Mouse (Mus musculus) urinary bladder, adult 2 months (tissue): ENCODE results near the gene Znrf4. TPM values are rescaled to one million over a fixed set of nuclear protein-coding genes. Genes with fewer than 3 reads are reported as not detected.

ENCODE experiments used
- DNase-seq: peaks from one replicate; pipeline ENCODE4 v3.0.0; 2022; ENCODE audit warnings: low spot score
- polyA plus RNA-seq: library from polyadenylated mRNA; depleted of rRNA; stranded (reverse); fragments of >200 nt; gene quantifications from 2 replicates; pipeline ENCODE4 v1.2.3, GENCODE M21; 2012

The Znrf4 gene
- polyA plus RNA-seq, 1 experiment = not detected

GRCm38 (mm10) chr17:56490438-56491152, 21.6 kb downstream of the Znrf4 start:
- DNase-seq = no peak

DNA sequence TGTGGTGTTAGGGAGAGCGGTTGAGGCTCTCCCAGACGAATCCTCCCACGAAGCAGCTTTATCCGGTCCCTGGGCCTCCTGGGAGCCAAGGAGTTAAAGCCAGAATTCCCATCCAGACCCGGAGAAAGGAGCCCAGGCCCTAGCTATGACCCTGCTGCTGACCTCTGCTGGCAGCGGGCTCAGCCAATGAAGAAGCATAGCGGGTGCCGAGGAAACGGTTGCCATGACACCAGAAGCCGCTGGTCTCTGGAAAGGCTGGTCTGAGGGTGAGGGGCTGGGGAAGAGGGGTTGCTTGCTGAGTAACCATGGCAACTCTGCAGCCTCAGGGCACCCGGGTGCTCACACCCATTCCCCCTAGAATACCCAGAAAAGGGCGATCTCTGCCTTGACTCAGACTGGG, 24.2 kb downstream of the Znrf4 start:
- no peak for DNase-seq

- DNase-seq = no peak
Observed at GRCm38 (mm10) chr17:56487441-56487888, 24.8 kb downstream of the Znrf4 start.

- DNase-seq = no peak
Observed at GRCm38 (mm10) chr17:56485926-56486325, 26.3 kb downstream of the Znrf4 start.

- DNase-seq = no peak
Observed at GRCm38 (mm10) chr17:56485118-56485517, 27.1 kb downstream of the Znrf4 start.

DNA sequence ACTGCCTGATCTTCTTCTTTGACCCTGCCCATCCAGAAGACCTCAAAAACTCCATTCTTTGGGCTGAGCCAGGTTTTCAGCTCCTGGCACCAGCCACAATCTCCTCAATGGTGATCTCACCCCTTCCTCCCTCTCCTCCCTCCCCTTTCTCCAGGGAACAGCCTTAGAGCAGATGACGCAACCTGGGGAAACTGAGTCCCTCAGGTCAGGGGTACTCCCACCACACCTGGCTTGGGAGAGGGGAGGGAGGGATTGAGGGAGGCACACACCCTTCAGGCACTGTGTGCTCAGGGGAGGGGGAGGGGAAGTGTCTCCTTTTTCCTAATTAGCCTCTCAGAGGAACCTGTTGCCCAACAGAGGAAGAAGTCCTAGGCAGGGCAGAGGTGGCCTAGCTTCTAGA, 29.6 kb downstream of the Znrf4 start:
- DNase-seq = no peak

- DNase-seq = no peak
Observed at GRCm38 (mm10) chr17:56479358-56479757, 32.9 kb downstream of the Znrf4 start.

- DNase-seq = no peak
Observed at GRCm38 (mm10) chr17:56478191-56478611, 34.0 kb downstream of the Znrf4 start.

- DNase-seq = no peak
Observed at GRCm38 (mm10) chr17:56477191-56477818, 34.9 kb downstream of the Znrf4 start.

GRCm38 (mm10) chr17:56476402-56476752, 35.9 kb downstream of the Znrf4 start, which contains the start of gene Ptprs:
TSS of gene Ptprs (minus strand) at chr17:56476483.
- DNase-seq = peak; percentile 82

GRCm38 (mm10) chr17:56475584-56476401, 36.4 kb downstream of the Znrf4 start:
- no peak for DNase-seq

DNA sequence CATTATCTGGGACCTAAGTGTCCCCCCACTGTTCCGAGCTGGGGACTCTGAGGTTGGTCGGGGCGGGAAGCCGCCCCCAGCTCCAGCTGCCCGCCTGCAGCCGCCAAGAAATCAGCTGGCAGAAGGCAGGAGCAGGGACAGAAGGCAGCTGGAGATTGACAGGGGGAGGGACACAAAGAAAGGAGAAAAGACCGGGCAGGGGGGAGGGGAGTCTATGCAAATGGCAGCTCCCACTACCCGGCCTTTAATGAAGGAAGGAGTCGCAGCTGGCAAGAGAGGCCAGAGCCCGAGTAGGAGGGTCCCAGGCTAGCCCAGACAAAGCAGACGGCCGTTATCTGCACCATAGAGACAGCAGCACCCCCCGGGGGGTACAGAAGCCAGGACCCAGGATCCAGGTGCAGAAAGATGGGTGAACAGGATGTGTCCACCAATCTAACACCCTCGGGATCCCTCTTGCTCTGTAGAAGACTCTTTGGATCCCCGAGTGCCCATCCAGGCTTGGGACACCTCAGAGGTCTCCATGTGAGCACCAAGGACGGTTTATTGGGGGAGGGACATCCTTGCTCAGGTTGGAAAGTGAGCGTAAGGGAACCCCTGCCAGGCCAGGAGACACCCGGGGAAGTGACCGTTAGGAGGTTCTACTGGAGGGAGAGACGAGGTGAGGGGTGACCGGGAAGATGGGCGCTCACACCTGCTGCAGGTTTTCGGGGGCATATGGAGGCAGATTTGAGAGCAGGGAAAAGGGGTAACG, 37.2 kb downstream of the Znrf4 start:
- DNase-seq = no peak

GRCm38 (mm10) chr17:56474311-56474830, 37.9 kb downstream of the Znrf4 start:
- no peak for DNase-seq

DNA sequence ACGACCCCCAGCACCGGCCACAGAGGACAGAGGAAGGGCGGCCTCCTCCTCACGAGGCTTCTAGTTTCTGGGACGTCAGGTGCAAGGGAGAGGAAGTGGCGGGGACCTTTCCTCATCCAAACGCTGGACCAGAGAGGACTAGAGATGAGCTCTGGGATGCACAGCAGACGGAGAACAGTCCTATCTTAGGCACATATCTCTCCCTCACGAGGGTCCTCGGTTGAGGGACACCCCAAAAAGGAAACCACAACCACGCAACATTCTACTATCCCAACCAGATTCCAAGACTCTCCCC, 38.7 kb downstream of the Znrf4 start:
- DNase-seq = no peak

DNA sequence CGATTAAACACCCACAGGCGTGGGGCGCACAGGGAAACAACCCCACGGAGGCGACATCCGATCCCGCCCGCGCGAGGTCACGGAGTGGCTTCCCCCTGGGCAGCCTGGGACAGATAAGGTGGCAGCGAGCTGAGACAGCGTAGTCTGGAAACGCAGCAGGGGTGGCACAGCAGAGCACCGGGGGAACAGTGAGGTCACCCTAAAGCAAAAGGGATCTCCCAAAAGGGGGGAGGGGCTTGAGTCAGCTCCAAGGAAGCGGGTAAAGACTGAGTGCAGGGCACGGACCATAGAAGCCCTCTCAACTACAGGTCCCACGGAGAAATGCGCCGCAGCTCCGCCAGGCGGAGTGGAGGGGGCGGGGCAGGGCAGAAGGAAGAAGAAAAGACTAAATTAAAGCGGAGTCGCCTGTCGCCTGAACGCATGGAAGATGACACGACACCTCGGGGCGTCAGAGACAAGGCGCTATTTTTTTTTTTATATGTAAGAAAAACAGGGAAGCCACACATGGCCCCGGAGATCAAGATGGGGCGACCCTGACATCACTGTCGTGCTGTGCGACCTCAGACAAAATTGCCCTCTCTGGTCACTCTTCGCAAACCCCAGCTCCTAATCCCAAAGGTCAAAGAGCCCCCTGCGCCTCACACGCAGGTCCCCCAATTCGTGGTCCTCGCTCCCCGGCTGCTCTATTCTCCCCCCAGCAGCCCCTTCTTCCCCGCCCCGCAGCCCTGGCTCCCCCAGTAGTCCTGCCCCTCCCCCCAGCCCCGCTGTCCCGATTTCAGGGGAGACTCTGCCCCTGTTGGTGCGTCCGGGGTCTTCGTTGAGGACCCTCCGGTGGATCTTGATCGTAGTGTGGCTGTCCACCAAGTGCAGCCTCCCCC, 39.3 kb downstream of the Znrf4 start:
- no peak for DNase-seq

- DNase-seq = no peak
Observed at GRCm38 (mm10) chr17:56472121-56472520, 40.1 kb downstream of the Znrf4 start.

- DNase-seq = no peak
Observed at GRCm38 (mm10) chr17:56471136-56471535, 41.1 kb downstream of the Znrf4 start.

GRCm38 (mm10) chr17:56470571-56470970, 41.7 kb downstream of the Znrf4 start:
- DNase-seq = no peak

DNA sequence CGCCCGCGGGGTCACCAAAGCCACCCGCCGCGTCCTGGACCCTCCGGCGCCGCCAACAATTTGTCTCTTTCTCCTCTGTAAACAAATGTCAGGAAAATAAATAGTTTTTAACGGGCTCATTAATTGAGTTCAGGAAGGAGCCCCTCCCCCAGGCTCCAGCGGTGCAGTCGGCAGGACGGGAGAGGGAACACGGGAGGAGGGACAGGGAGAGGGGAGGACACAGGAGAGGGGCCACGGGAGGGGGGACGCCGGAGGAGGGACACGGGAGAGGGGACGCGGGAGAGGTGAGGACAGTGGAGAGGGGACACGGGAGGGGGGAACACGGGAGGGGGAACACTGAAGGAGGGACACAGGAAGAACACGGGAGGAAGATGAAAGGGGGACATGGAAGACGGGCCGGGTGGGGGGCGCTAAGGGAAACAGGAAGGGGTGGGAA, 42.2 kb downstream of the Znrf4 start:
- no peak for DNase-seq

- DNase-seq = no peak
Observed at GRCm38 (mm10) chr17:56469275-56469674, 43.0 kb downstream of the Znrf4 start.

- DNase-seq = no peak
Observed at GRCm38 (mm10) chr17:56468870-56469269, 43.4 kb downstream of the Znrf4 start.
